Mouse (Mus musculus) CH12.LX (cell line): ENCODE measurements around the gene Znhit2. TPM values are rescaled to one million over a fixed set of nuclear protein-coding genes. Genes with fewer than 3 reads are reported as not detected.
A peak's percentile ranks its signal among the peaks of the same experiment; 100 is the strongest.

ENCODE experiments used
- DNase-seq: peaks from one replicate; pipeline ENCODE4 v3.0.0-alpha.2; 2013; ENCODE audit errors: extremely low read depth
- H3K27ac ChIP-seq: 2 replicates; pipeline ENCODE4 v1.5.1; 2012; ENCODE audit warnings: low read depth, mild to moderate bottlenecking, control low read depth, moderate library complexity; ENCODE audit not compliant: insufficient read depth
- H3K27me3 ChIP-seq: replicated peaks from 2 replicates; pipeline ENCODE3; 2012; ENCODE audit warnings: inconsistent platforms
- H3K36me3 ChIP-seq, 2 experiments: replicated peaks in 1 of 2; 2 replicates each; pipeline versions ENCODE3 to v1.6.1; 2012; ENCODE audit warnings: inconsistent platforms in 1 of 2, low read length in 1 of 2, mild to moderate bottlenecking in 1 of 2, mixed read lengths in 1 of 2, moderate library complexity in 1 of 2; ENCODE audit not compliant: control insufficient read depth in 1 of 2, insufficient read depth in 1 of 2
- H3K4me1 ChIP-seq, 2 experiments: 2 replicates each; pipeline ENCODE4 v1.6.1; 2012; ENCODE audit warnings: inconsistent platforms in 1 of 2, moderate library complexity in 1 of 2; ENCODE audit not compliant: insufficient read depth in 2 of 2, control insufficient read depth in 1 of 2
- H3K4me2 ChIP-seq: 2 replicates; pipeline ENCODE4 v1.6.1; 2012; ENCODE audit warnings: low read depth, mild to moderate bottlenecking, control low read depth; ENCODE audit not compliant: poor library complexity, insufficient read depth, severe bottlenecking
- H3K4me3 ChIP-seq, 3 experiments: fragments of 150-350 bp in 1 of 3; sonication (generic) in 1 of 3; replicated peaks in 1 of 3; 2 replicates each; pipeline versions ENCODE3 to v1.5.1; 2011 to 2012; ENCODE audit warnings: low read depth in 2 of 3, low read length in 2 of 3, mild to moderate bottlenecking in 2 of 3, moderate library complexity in 2 of 3, control low read depth in 1 of 3, improper control_type of control experiment in 1 of 3, inconsistent platforms in 1 of 3, mixed read lengths in 1 of 3; ENCODE audit not compliant: poor library complexity in 1 of 3
- H3K79me2 ChIP-seq: replicated peaks from 2 replicates; pipeline ENCODE4 v1.6.1; 2012; ENCODE audit warnings: mild to moderate bottlenecking, moderate library complexity; ENCODE audit not compliant: control insufficient read depth, poor library complexity, insufficient read depth, severe bottlenecking; ENCODE audit errors: extremely low read depth
- H3K9ac ChIP-seq: 2 replicates; pipeline ENCODE4 v1.6.1; 2012; ENCODE audit warnings: low read depth, mild to moderate bottlenecking, control low read depth, moderate library complexity; ENCODE audit not compliant: insufficient read depth
- H3K9me3 ChIP-seq: replicated peaks from 2 replicates; pipeline ENCODE3; 2012; ENCODE audit warnings: low read length, inconsistent platforms, mixed read lengths
- CHD1 ChIP-seq: IDR thresholded peaks from 2 replicates; pipeline ENCODE4 v1.6.1; 2012; ENCODE audit warnings: low read depth, low read length, improper control_type of control experiment, inconsistent platforms
- CTCF ChIP-seq, 2 experiments: IDR thresholded peaks in 1 of 2; conservative IDR thresholded peaks in 1 of 2; 2 replicates each; pipeline ENCODE4 v1.5.1; 2011 to 2012; ENCODE audit warnings: low read depth in 2 of 2, low read length in 2 of 2, improper control_type of control experiment in 1 of 2, inconsistent platforms in 1 of 2, mild to moderate bottlenecking in 1 of 2, moderate library complexity in 1 of 2
- E2F4 ChIP-seq: IDR thresholded peaks from 2 replicates; pipeline ENCODE4 v1.6.1; 2011; ENCODE audit warnings: low read depth, low read length, improper control_type of control experiment; ENCODE audit not compliant: insufficient replicate concordance
- ELF1 ChIP-seq: IDR thresholded peaks from 2 replicates; pipeline ENCODE4 v1.6.1; 2014; ENCODE audit warnings: low read depth, mild to moderate bottlenecking, inconsistent platforms, low read length, improper control_type of control experiment
- EP300 ChIP-seq: IDR thresholded peaks from 2 replicates; pipeline ENCODE4 v1.6.1; 2011; ENCODE audit warnings: low read length, improper control_type of control experiment
- GABPA ChIP-seq: IDR thresholded peaks from 2 replicates; pipeline ENCODE4 v1.6.1; 2012; ENCODE audit warnings: low read depth, low read length, improper control_type of control experiment, inconsistent platforms; ENCODE audit not compliant: insufficient replicate concordance
- IRF4 ChIP-seq: IDR thresholded peaks from 2 replicates; pipeline ENCODE4 v1.6.1; 2014; ENCODE audit warnings: low read depth, mild to moderate bottlenecking, inconsistent platforms, low read length, improper control_type of control experiment
- JUN ChIP-seq: IDR thresholded peaks from 2 replicates; pipeline ENCODE4 v1.6.1; 2011; ENCODE audit warnings: low read depth, mild to moderate bottlenecking, low read length, improper control_type of control experiment, moderate library complexity; ENCODE audit not compliant: insufficient read depth
- JUND ChIP-seq: conservative IDR thresholded peaks from 2 replicates; pipeline ENCODE4 v1.6.1; 2011; ENCODE audit warnings: low read depth, low read length, improper control_type of control experiment
- MAFK ChIP-seq: IDR thresholded peaks from 2 replicates; pipeline ENCODE4 v1.6.1; 2011; ENCODE audit warnings: low read length, improper control_type of control experiment; ENCODE audit not compliant: insufficient replicate concordance
- MAZ ChIP-seq: IDR thresholded peaks from 2 replicates; pipeline ENCODE4 v1.6.1; 2012; ENCODE audit warnings: low read depth, mild to moderate bottlenecking, inconsistent platforms, low read length, improper control_type of control experiment, moderate library complexity
- MYC ChIP-seq: IDR thresholded peaks from 2 replicates; pipeline ENCODE4 v1.6.1; 2011; ENCODE audit warnings: low read depth, mild to moderate bottlenecking, improper control_type of control experiment, low read length
- NELFE ChIP-seq: IDR thresholded peaks from 2 replicates; pipeline ENCODE4 v1.6.1; 2011; ENCODE audit warnings: low read depth, low read length, improper control_type of control experiment
- NRF1 ChIP-seq: IDR thresholded peaks from 2 replicates; pipeline ENCODE4 v1.6.1; 2014; ENCODE audit warnings: low read depth, mild to moderate bottlenecking, inconsistent platforms, low read length, improper control_type of control experiment, moderate library complexity
- PAX5 ChIP-seq: IDR thresholded peaks from 2 replicates; pipeline ENCODE4 v1.6.1; 2012; ENCODE audit warnings: low read length, inconsistent platforms, mixed read lengths
- POLR2A ChIP-seq: IDR thresholded peaks from 2 replicates; pipeline ENCODE4 v1.6.1; 2011; ENCODE audit warnings: low read depth, mild to moderate bottlenecking, improper control_type of control experiment, low read length
- RCOR1 ChIP-seq: conservative IDR thresholded peaks from 2 replicates; pipeline ENCODE4 v1.6.1; 2012; ENCODE audit warnings: low read depth, mild to moderate bottlenecking, inconsistent platforms, low read length, improper control_type of control experiment
- SIN3A ChIP-seq: IDR thresholded peaks from 2 replicates; pipeline ENCODE4 v1.6.1; 2012; ENCODE audit warnings: low read length, improper control_type of control experiment, inconsistent platforms
- SMC3 ChIP-seq: IDR thresholded peaks from 2 replicates; pipeline ENCODE4 v1.6.1; 2011; ENCODE audit warnings: low read depth, low read length, improper control_type of control experiment
- TBP ChIP-seq: conservative IDR thresholded peaks from 2 replicates; pipeline ENCODE4 v1.6.1; 2011; ENCODE audit warnings: low read depth, low read length, improper control_type of control experiment
- TCF12 ChIP-seq: IDR thresholded peaks from 2 replicates; pipeline ENCODE4 v1.6.1; 2014; ENCODE audit warnings: low read depth, mild to moderate bottlenecking, inconsistent platforms, low read length, improper control_type of control experiment
- UBTF ChIP-seq: IDR thresholded peaks from 2 replicates; pipeline ENCODE4 v1.6.1; 2012; ENCODE audit warnings: low read depth, mild to moderate bottlenecking, inconsistent platforms, low read length, improper control_type of control experiment, moderate library complexity
- USF2 ChIP-seq: conservative IDR thresholded peaks from 2 replicates; pipeline ENCODE4 v1.6.1; 2011; ENCODE audit warnings: low read depth, low read length, improper control_type of control experiment
- ZC3H11A ChIP-seq: IDR thresholded peaks from 2 replicates; pipeline ENCODE4 v1.6.1; 2012; ENCODE audit warnings: low read depth, mild to moderate bottlenecking, inconsistent platforms, low read length, improper control_type of control experiment
- ZKSCAN1 ChIP-seq: IDR thresholded peaks from 2 replicates; pipeline ENCODE4 v1.6.1; 2012; ENCODE audit warnings: low read depth, inconsistent platforms, low read length, improper control_type of control experiment, borderline replicate concordance
- ZMIZ1 ChIP-seq: IDR thresholded peaks from 2 replicates; pipeline ENCODE4 v1.6.1; 2012; ENCODE audit warnings: low read depth, mild to moderate bottlenecking, inconsistent platforms, low read length, improper control_type of control experiment
- dilution Hi-C: fragments of 300-500 bp; cut with MboI; formaldehyde crosslinking; loops from 2 replicates; pipeline ENCODE4 v1.14.3; 2020; ENCODE audit warnings: low sequenced_read_pairs; ENCODE audit not compliant: extremely low pct_unique_long_range_greater_than_20kb, extremely low pct_ligation_motif_present
- in situ Hi-C: fragments of 300-500 bp; cut with MboI; formaldehyde crosslinking; loops from 3 replicates; pipeline ENCODE4 v1.14.3; 2019; ENCODE audit warnings: low sequenced_read_pairs, low pct_ligation_motif_present, low pct_unique_long_range_greater_than_20kb, mixed read lengths
- polyA plus RNA-seq: library from polyadenylated mRNA; unstranded; fragments of >175 nt; gene quantifications from 2 replicates; pipeline ENCODE4 v1.2.1, GENCODE M21; 2012; ENCODE audit warnings: low read depth; ENCODE audit not compliant: insufficient read length
- total RNA-seq, 2 experiments: library from RNA; depleted of rRNA; stranded (reverse); fragments of 300-350 nt in 1 of 2; fragments of >200 nt in 1 of 2; gene quantifications; 2 replicates each; pipeline ENCODE4 v1.2.3; 2012 to 2014

Gene Znhit2
- total and polyA plus RNA-seq, 3 experiments: 20.1 to 29.2 (median 22.6) TPM

- no peaks in the 10 kb centered on the region for H3K27me3 ChIP-seq
- dilution Hi-C loops (no loop called here), in situ Hi-C loops (no loop called here)
- 0 out of 2 replicates have a peak overlapping the region, but pooled peaks have one; percentile 26 for H3K27ac ChIP-seq
- H3K9ac ChIP-seq: peak overlapping the region; percentile 73
- H3K36me3 ChIP-seq: peaks cover 32 to 51% of the 10 kb centered on the region in 2 experiments
- peaks cover 54% of the 10 kb centered on the region for H3K79me2 ChIP-seq
- H3K4me1 ChIP-seq: peaks cover 8 to 55% of the 10 kb centered on the region in 2 experiments
- peak overlapping the region; percentile 73 to 97 (median 95) for H3K4me3 ChIP-seq
- H3K9me3 ChIP-seq: no peaks in the 10 kb centered on the region
- peak overlapping the region; percentile 77 for H3K4me2 ChIP-seq
- DNase-seq: no peak
- no peak for TF ChIP-seq EP300
- no peak for TF ChIP-seq JUN
- TF ChIP-seq NRF1: no peak
These were observed 2.0 kb upstream of the Znhit2 start for GRCm38 (mm10) chr19:6058966-6059365.

- peak; percentile 78 for DNase-seq
- Histone ChIP-seq H3K36me3 (peaks cover 13 to 29% of the 10 kb centered on the region in 2 experiments), H3K27ac (peak overlapping the region; percentile 88), H3K9ac (peak overlapping the region; percentile 78), H3K4me2 (peak overlapping the region; percentile 41), H3K9me3 (no peaks in the 10 kb centered on the region), H3K27me3 (no peaks in the 10 kb centered on the region), H3K4me1 (peaks cover 8 to 39% of the 10 kb centered on the region in 2 experiments), H3K4me3 (peak overlapping the region; percentile 94 to 98 (median 95)), H3K79me2 (peaks cover 28% of the 10 kb centered on the region)
- TF ChIP-seq IRF4: no peak
- no peak for TF ChIP-seq MAZ
- TF ChIP-seq RCOR1: no peak
- TF ChIP-seq CTCF (conservative IDR thresholded peaks at IDR 0.05 in 1 of 2, IDR thresholded peaks at IDR 0.05 in 1 of 2; ENCODE audit: low read depth in 2 of 2, low read length in 2 of 2): no peak
- no peak for TF ChIP-seq PAX5
- TF ChIP-seq TCF12: no peak
- TF ChIP-seq NELFE: peak; percentile 50; the same call in 1 of the 2 replicates
- no peak for TF ChIP-seq SMC3
- no peak for TF ChIP-seq CHD1
- no peak for TF ChIP-seq ZKSCAN1
- no peak; the same call in 1 of the 2 replicates for TF ChIP-seq SIN3A
- TF ChIP-seq ZC3H11A: no peak
- TF ChIP-seq MYC: no peak
- no peak for TF ChIP-seq NRF1
- TF ChIP-seq MAFK: no peak
- peak; percentile 63 for TF ChIP-seq POLR2A
- TF ChIP-seq JUND: no peak
- TF ChIP-seq ZMIZ1: no peak
- no peak for TF ChIP-seq GABPA
- TF ChIP-seq TBP: peak; percentile 53; the same call in 1 of the 2 replicates
- TF ChIP-seq E2F4: no peak
- peak; percentile 85 for TF ChIP-seq ELF1
- no peak for TF ChIP-seq UBTF
- no peak for TF ChIP-seq USF2
- dilution Hi-C loops: no loop called here
- in situ Hi-C loops: loop anchor here (10.0 kb wide), 1 partner anchor 97 kb away; the partner anchor contains the start of gene Pola2
These were observed 780 bp downstream of the Znhit2 start for GRCm38 (mm10) chr19:6061641-6062302.
